Mouse (Mus musculus): ENCODE data around the gene Gm3020. TPM values are rescaled to one million over a fixed set of nuclear protein-coding genes. Genes with fewer than 3 reads are reported as not detected.
"Not testable (repeated sequence)": the region's sequence is repeated elsewhere in the genome, so short reads cannot be mapped to it uniquely, and the experiment has no call there.

Gm3020 gene
- polyA plus RNA-seq (2012; rRNA removed) = not detected in 2 replicates

DNA sequence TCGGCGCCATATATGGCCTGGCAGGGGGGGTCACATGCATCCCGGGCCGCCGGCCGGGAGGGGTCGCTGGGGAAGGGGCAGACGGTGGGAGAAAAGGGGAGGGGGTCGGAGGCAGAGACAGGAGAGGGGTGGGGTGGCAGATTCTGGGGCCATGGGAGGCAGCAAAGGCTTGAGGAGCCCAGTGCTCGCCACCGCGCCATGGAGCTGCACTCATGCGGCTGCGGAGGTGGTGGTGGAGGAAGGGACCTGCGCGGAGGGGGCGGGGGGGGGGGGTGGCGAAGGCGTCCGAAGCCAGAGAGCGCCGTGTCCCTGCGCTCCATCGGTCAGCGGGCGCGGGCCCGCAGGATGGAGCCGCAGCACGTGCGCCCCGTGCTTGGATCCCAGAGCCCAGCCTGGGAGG lies at the start of gene Gm3020:
Gene Gm3020 (plus strand): TSS at position 301 of the 400 bp plus-strand sequence.
- WGBS = no CpG with 5 or more reads among the region's 32 CpGs
- not testable (repeated sequence) for DNase-seq (ENCODE audit: low read depth, low spot score)

DNA sequence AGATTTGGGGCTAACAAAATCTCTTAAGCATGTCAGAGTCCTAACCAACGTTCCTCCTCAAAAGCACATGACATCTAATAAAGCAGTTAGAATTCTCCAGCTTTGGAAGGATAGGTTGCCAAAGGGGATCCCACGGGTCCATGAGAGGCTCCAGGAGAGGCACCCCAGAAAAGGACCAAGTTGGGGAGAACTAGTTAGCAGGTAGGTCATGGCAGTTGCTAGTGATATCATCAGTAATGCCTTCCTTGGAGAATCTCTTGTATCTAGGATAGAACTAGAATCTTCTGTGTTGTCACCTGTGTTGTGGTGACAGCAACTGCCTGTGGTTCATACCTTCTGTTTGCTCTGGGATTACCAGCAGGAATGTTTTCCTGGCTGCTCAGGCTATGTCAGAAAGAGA lies 17.6 kb upstream of the Gm3020 start, which contains the start of gene Gm3012:
Gene Gm3012 (plus strand): TSS at position 301 of the 400 bp plus-strand sequence.
- not testable (repeated sequence) for DNase-seq (ENCODE audit: low read depth, low spot score)
- no CpG with 5 or more reads among the region's 2 CpGs for WGBS

DNA sequence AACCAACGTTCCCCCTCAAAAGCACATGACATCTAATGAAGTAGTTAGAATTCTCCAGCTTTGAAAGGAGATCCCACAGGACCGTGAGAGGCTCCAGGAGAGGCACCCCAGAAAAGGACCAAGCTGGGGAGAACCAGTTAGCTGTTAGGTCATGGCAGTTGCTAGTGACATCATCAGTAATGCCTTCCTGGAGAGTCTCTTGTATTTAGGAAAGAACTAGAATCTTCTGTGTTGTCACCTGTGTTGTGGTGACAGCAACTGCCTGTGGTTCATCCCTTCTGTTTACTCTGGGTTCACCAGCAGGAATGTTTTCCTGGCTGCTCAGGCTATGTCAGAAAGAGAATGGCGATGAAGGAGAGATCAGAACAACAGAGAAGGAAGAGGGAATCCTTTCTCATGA lies 36.7 kb downstream of the Gm3020 start, which contains the start of gene Gm3043:
Gene Gm3043 (plus strand): TSS at position 301 of the 400 bp plus-strand sequence.
- DNase-seq (ENCODE audit: low read depth, low spot score) = not testable (repeated sequence)
- no CpG with 5 or more reads among the region's 3 CpGs for WGBS

Other genes starting within 250 kb of the Gm3020 start
- gene Gm10409, start 239.4 kb upstream of the Gm3020 start, polyA plus RNA-seq (2012; rRNA removed) = not detected in 2 replicates
- gene Gm3005, start 223.9 kb upstream of the Gm3020 start, polyA plus RNA-seq (2012; rRNA removed) = 0.05 TPM in 1 of 2 replicates, not detected in the other
- gene Gm10408, start 202.7 kb upstream of the Gm3020 start, polyA plus RNA-seq (2012; rRNA removed) = not detected in 2 replicates
- not detected in 2 replicates for gene Gm3012, start 17.5 kb upstream of the Gm3020 start, polyA plus RNA-seq (2012; rRNA removed)
- not detected in 2 replicates for gene Gm3043, start 36.8 kb downstream of the Gm3020 start, polyA plus RNA-seq (2012; rRNA removed)
- 0.18 TPM in 1 of 2 replicates, not detected in the other for gene Gm3002, start 158.0 kb downstream of the Gm3020 start, polyA plus RNA-seq (2012; rRNA removed)
- 0.06 TPM in 1 of 2 replicates, not detected in the other for gene Gm3033, start 194.2 kb downstream of the Gm3020 start, polyA plus RNA-seq (2012; rRNA removed)
- gene Gm2916, start 232.1 kb downstream of the Gm3020 start, polyA plus RNA-seq (2012; rRNA removed) = not detected in 2 replicates

Measured in large intestine, adult 2 months (tissue).